Mouse (Mus musculus) lung, adult 2 months (tissue): ENCODE data around the gene Tmem253.

Experiments used
- CTCF ChIP-seq: fragments of 200-500 bp; IDR thresholded peaks from 2 replicates; pipeline ENCODE4 v1.5.1; 2011; ENCODE audit warnings: mild to moderate bottlenecking, low read length, control low read depth; ENCODE audit not compliant: insufficient read depth
- POLR2A ChIP-seq: fragments of 200-500 bp; IDR thresholded peaks from 2 replicates; pipeline ENCODE4 v1.6.1; 2011; ENCODE audit warnings: low read depth, mild to moderate bottlenecking, control low read depth, low read length, borderline replicate concordance; ENCODE audit errors: extremely low read depth

DNA sequence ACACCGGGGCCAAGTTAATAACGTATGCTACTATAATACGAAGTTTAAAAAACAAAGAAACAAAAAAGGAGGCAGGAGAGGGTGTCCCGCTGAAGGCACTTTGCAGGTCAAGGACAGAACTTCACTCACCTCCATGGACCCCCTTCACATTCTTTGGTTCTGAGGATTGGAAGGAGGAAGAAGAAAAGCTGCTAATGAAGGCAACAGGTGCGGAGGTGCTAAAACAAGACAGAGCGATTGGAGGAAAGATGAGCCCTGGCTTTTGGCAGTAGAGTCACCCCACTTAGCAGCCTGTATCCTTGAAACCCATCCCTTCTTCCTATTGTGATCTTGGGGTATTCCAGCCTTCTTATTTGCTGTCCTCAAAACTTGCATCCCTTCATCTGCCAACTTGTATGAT, 5.6 kb upstream of the Tmem253 start:
- TF ChIP-seq POLR2A (no peak), CTCF (no peak)
